Mouse (Mus musculus) E14TG2a.4 (cell line): ENCODE measurements around the gene Tyw1.

Source experiments
- CTCF ChIP-seq: conservative IDR thresholded peaks from 2 replicates; pipeline ENCODE4 v1.5.1; 2014; ENCODE audit warnings: low read length
- POU5F1 ChIP-seq: IDR thresholded peaks from 2 replicates; pipeline ENCODE4 v1.6.1; 2014; ENCODE audit warnings: low read length, borderline replicate concordance

DNA sequence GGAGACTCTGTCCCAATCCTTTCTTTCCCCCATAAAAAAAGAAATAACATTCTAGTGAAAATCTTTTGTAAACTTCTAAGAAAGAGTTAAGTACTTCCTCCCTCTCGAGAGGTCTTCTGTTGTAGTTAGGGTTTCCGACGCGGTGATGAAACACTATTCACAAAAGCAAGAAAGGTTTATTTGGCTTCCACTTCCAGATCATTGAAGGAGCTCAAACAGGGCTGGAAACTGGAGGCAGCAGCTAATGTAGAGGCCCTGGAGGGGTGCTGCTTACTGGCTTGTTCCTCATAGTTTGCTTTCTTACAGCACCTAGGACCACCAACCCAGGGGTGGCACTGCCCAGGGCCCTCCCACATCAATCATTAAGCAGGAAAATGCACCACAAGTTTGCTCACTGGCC lies 27.3 kb upstream of the Tyw1 start:
- no peak for TF ChIP-seq CTCF
- no peak for TF ChIP-seq POU5F1
